Mouse (Mus musculus) lung, postnatal 0 days (tissue): ENCODE data around the gene Zfp319. TPM values are rescaled to one million over a fixed set of nuclear protein-coding genes. Genes with fewer than 3 reads are reported as not detected.
A peak's percentile ranks its signal among the peaks of the same experiment; 100 is the strongest.

Experiments
- ATAC-seq: fragments of 200-750 bp; cut with Nextera tagmentation; 2 replicates; pipeline ENCODE4 v1.8.0; 2017; ENCODE audit warnings: moderate library complexity
- DNase-seq: peaks from one replicate; pipeline ENCODE4 v3.0.0-alpha.2; 2016; ENCODE audit warnings: low spot score
- H3K27ac ChIP-seq: fragments of 300-500 bp; sonication (generic); 2 replicates; pipeline ENCODE4 v1.5.1; 2014; ENCODE audit warnings: antibody characterized with exemption, mild to moderate bottlenecking, low read length, mixed read lengths
- H3K27me3 ChIP-seq: fragments of 300-500 bp; sonication (generic); replicated peaks from 2 replicates; pipeline ENCODE4 v1.6.1; 2014; ENCODE audit warnings: low read length, mixed read lengths; ENCODE audit not compliant: insufficient read depth
- H3K36me3 ChIP-seq: fragments of 300-500 bp; sonication (generic); 2 replicates; pipeline ENCODE4 v1.6.1; 2014; ENCODE audit warnings: low read length, mixed read lengths; ENCODE audit not compliant: insufficient read depth
- H3K4me1 ChIP-seq: fragments of 300-500 bp; sonication (generic); 2 replicates; pipeline ENCODE4 v1.6.1; 2014; ENCODE audit warnings: antibody characterized with exemption, low read depth, low read length, mixed read lengths; ENCODE audit not compliant: insufficient read depth
- H3K4me2 ChIP-seq: fragments of 300-500 bp; sonication (generic); replicated peaks from 2 replicates; pipeline ENCODE4 v1.6.1; 2014; ENCODE audit warnings: low read depth, mild to moderate bottlenecking, low read length, moderate library complexity, mixed read lengths
- H3K4me3 ChIP-seq: fragments of 300-500 bp; sonication (generic); 2 replicates; pipeline ENCODE4 v1.5.1; 2014; ENCODE audit warnings: low read depth, low read length
- H3K9ac ChIP-seq: fragments of 300-500 bp; sonication (generic); replicated peaks from 2 replicates; pipeline ENCODE4 v1.6.1; 2014; ENCODE audit warnings: low read depth, mild to moderate bottlenecking
- H3K9me3 ChIP-seq: fragments of 300-500 bp; sonication (generic); 2 replicates; pipeline ENCODE4 v1.6.1; 2016; ENCODE audit warnings: low read length, mixed read lengths
- CTCF ChIP-seq: IDR thresholded peaks from 2 replicates; pipeline ENCODE4 v1.5.1; 2016; ENCODE audit warnings: antibody characterized with exemption, mild to moderate bottlenecking
- EP300 ChIP-seq: IDR thresholded peaks from 2 replicates; pipeline ENCODE4 v1.6.1; 2016; ENCODE audit warnings: antibody characterized with exemption, mild to moderate bottlenecking, control low read depth
- WGBS: fragments of 180-500 bp; shearing (Covaris S2); extraction: QIAGEN DNeasy Blood & Tissue Kit; methylation state at CpG from one replicate; pipeline ENCODE4 v1.1.7; 2014; 5-methylcytosine and 5-hydroxymethylcytosine counted together
- polyA plus RNA-seq: library from polyadenylated mRNA; unstranded; fragments of >200 nt; fragmentation: Nextera tagmentation; extraction: Ambion mirVana; gene quantifications from 2 replicates; pipeline ENCODE4 v1.2.1, GENCODE M21; 2015

Zfp319 gene
- polyA plus RNA-seq, 1 experiment from 2014 or later, result 6.0 TPM

GRCm38 (mm10) chr8:95305526-95305925 lies 26.2 kb downstream of the Zfp319 start:
- no peak overlapping the region for H3K4me2 ChIP-seq
- DNase-seq (no peak), ATAC-seq (no peak)
- no peaks in the 10 kb centered on the region for H3K36me3 ChIP-seq
- TF ChIP-seq EP300, result no peak
- TF ChIP-seq CTCF, result no peak
- no peaks in the 10 kb centered on the region for H3K9me3 ChIP-seq
- WGBS, result 58% methylated on average over 4 of the region's 4 CpGs
- no peaks in the 10 kb centered on the region for H3K4me1 ChIP-seq
- no peaks in the 10 kb centered on the region for H3K27me3 ChIP-seq
- H3K4me3 ChIP-seq, result no peak overlapping the region
- no peak overlapping the region for H3K27ac ChIP-seq
- no peak overlapping the region for H3K9ac ChIP-seq

DNA sequence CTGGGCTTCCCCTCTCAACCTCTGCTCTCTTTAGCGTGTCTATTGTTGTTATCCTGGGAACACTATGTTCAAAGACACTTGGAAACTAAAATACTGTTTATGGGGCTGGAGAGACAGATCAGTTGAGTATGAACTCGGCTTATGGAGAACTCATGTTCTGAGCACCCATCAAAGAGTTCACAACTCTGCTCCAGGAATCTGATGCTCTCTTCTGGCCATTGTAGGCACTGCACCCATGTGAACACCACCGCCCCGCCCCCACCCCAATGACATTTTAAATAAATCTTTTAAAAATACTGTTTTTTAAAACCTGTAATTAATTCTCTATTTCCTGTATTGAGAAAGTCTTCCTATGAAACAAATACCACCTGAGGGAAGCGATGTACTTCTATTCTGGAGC lies 29.3 kb downstream of the Zfp319 start:
- Histone ChIP-seq H3K4me1 (no peaks in the 10 kb centered on the region), H3K4me3 (no peak overlapping the region), H3K27ac (no peak overlapping the region), H3K9ac (no peak overlapping the region), H3K36me3 (no peaks in the 10 kb centered on the region), H3K9me3 (no peaks in the 10 kb centered on the region), H3K27me3 (no peaks in the 10 kb centered on the region), H3K4me2 (no peak overlapping the region)
- DNase-seq, result peak; percentile 75
- peak; percentile 74 for ATAC-seq
- WGBS, result 14% methylated on average over 5 of the region's 5 CpGs
- TF ChIP-seq EP300, result 0 out of 2 replicates have a peak, but pooled peaks have one; percentile 13
- TF ChIP-seq CTCF, result peak; percentile 81

GRCm38 (mm10) chr8:95293891-95294290 lies 37.9 kb downstream of the Zfp319 start:
- Histone ChIP-seq H3K4me3 (peak overlapping the region; percentile 33), H3K9ac (peak overlapping the region; percentile 32; the same call in 1 of the 2 replicates), H3K36me3 (no peaks in the 10 kb centered on the region), H3K4me1 (no peaks in the 10 kb centered on the region), H3K27ac (peak overlapping the region; percentile 80), H3K4me2 (peak overlapping the region; percentile 53), H3K9me3 (no peaks in the 10 kb centered on the region), H3K27me3 (no peaks in the 10 kb centered on the region)
- ATAC-seq, result peak; percentile 70
- DNase-seq, result peak; percentile 50
- 39% methylated on average over 7 of the region's 7 CpGs for WGBS
- TF ChIP-seq EP300, result no peak
- no peak for TF ChIP-seq CTCF

DNA sequence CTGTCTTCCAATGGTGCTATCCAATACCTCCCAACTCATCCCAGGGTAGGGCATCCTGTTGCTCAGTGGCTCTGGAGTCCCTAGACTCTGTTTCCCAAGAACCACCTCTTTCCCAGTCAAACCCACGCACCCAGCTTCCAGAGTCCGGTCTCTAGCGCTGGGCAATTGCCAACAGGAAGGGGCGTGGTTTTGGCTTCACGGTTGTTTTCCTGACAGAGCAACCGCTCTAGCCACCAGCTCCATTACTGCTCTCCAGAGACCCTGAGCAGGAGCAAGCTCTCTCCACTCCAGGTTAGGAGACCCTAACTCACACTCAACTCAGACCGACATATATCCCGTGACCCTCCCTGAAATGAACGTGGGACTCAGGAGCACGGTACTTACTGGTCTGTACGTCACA lies 38.6 kb downstream of the Zfp319 start:
- ATAC-seq, result peak; percentile 79
- H3K4me3 ChIP-seq, result peak overlapping the region; percentile 33

DNA sequence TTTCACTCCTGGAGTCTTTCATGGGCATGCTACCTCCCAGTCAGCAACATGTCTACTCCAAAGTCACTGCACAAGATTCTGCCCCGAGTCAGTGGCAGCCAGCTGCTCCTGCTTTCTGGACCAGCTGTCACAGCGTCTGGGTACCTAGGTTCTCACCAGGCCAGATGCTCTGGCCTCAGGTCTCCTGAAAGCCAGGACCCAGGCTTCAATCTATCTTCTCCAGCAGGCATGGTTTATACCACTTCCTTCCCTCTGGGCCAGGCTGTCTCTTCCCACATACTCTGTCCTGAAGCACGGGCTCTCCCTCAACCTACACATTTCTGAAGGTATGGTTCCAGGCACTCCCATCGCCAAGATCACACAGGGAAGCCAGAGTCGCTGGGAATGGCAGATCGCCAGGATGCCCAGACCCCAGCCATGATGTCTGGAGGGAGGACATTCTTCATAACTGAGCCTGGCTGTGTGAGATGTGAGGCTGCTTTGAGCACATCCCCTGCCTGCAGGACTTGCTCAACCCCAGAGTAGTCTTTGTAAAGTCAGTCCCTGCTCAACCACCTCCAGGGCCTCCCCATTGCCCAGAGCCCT lies 42.6 kb downstream of the Zfp319 start:
- no peak for TF ChIP-seq CTCF
- Histone ChIP-seq H3K4me2 (no peak overlapping the region), H3K4me3 (no peak overlapping the region), H3K27me3 (no peaks in the 10 kb centered on the region), H3K9ac (no peak overlapping the region), H3K27ac (no peak overlapping the region), H3K4me1 (no peaks in the 10 kb centered on the region), H3K9me3 (no peaks in the 10 kb centered on the region), H3K36me3 (no peaks in the 10 kb centered on the region)
- ATAC-seq, result no peak
- no peak for DNase-seq
- 33% methylated on average over 6 of the region's 6 CpGs for WGBS

More for the DNA sequence above, 38.6 kb downstream of the Zfp319 start:
- DNase-seq, result peak; percentile 80
- no peak overlapping the region; the same call in 1 of the 2 replicates for H3K9ac ChIP-seq
- peak overlapping the region; percentile 53 for H3K4me2 ChIP-seq
- TF ChIP-seq EP300, result no peak
- no peak for TF ChIP-seq CTCF
- no peaks in the 10 kb centered on the region for H3K36me3 ChIP-seq
- H3K27ac ChIP-seq, result peak overlapping the region; percentile 80
- H3K9me3 ChIP-seq, result no peaks in the 10 kb centered on the region
- no peaks in the 10 kb centered on the region for H3K27me3 ChIP-seq
- 50% methylated on average over 11 of the region's 11 CpGs for WGBS
- H3K4me1 ChIP-seq, result no peaks in the 10 kb centered on the region

GRCm38 (mm10) chr8:95281493-95281892 lies 50.3 kb downstream of the Zfp319 start:
- Histone ChIP-seq H3K4me1 (no peaks in the 10 kb centered on the region), H3K9me3 (no peaks in the 10 kb centered on the region), H3K27me3 (no peaks in the 10 kb centered on the region), H3K4me2 (no peak overlapping the region), H3K9ac (no peak overlapping the region), H3K4me3 (no peak overlapping the region), H3K27ac (no peak overlapping the region), H3K36me3 (no peaks in the 10 kb centered on the region)
- ATAC-seq, result no peak
- whole genome bisulfite sequencing, result 53% methylated on average over 5 of the region's 5 CpGs
- no peak for DNase-seq
- TF ChIP-seq CTCF (no peak), EP300 (no peak)

Other genes starting within 250 kb of the Zfp319 start
- gene Kifc3, start 129.1 kb downstream of the Zfp319 start, polyA plus RNA-seq, result 23.7 and 32.4 TPM in 2 replicates
- 3.3 and 4.0 TPM in 2 replicates for gene Cngb1, start 25.4 kb downstream of the Zfp319 start, polyA plus RNA-seq
- 1.3 and 2.1 TPM in 2 replicates for gene Tepp, start 21.4 kb downstream of the Zfp319 start, polyA plus RNA-seq
- gene Usb1, start 334 bp upstream of the Zfp319 start, polyA plus RNA-seq, result 33.8 and 39.2 TPM in 2 replicates
- gene Mmp15, start 20.3 kb upstream of the Zfp319 start, polyA plus RNA-seq, result 25.8 and 26.0 TPM in 2 replicates
- 126 and 138 TPM in 2 replicates for gene Cfap20, start 102.9 kb upstream of the Zfp319 start, polyA plus RNA-seq
- 8.3 and 9.8 TPM in 2 replicates for gene Csnk2a2, start 158.1 kb upstream of the Zfp319 start, polyA plus RNA-seq
- 13.1 and 18.1 TPM in 2 replicates for gene Ccdc113, start 202.1 kb upstream of the Zfp319 start, polyA plus RNA-seq
- not detected in 2 replicates for gene Prss54, start 244.4 kb upstream of the Zfp319 start, polyA plus RNA-seq